Mouse (Mus musculus): ENCODE measurements around the gene Arcn1. TPM values are rescaled to one million over a fixed set of nuclear protein-coding genes. Genes with fewer than 3 reads are reported as not detected.

The Arcn1 gene
- polyA plus RNA-seq, 1 experiment from 2014 or later: 92.3 TPM

DNA sequence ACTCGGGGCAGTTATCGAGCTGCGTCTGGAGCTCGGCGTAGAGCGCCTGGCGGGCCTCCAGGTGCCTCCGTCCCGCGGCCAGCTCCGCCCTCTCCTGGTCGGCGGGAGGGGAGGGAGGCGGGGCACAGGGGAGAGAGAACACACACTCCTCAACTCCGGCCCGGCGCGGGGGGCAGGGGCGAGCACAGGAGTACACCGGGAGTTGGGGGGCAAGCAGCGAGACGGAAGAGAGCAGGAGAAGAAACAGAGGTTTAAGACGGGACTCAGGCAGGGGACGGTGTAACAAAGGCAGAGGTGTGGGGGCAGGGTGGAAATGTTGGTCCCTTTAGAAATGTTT, 59.2 kb downstream of the Arcn1 start:
- H3K9me3 ChIP-seq (ENCODE audit: low read length): no peaks in the 10 kb centered on the region
- TF ChIP-seq CTCF (IDR thresholded peaks at IDR 0.05) (peak; percentile 47), EP300 (IDR thresholded peaks at IDR 0.05) (no peak)
- DNase-seq (ENCODE audit: low spot score) (peak; percentile 81), ATAC-seq (peak; percentile 80)
- H3K9ac ChIP-seq (replicated peaks; ENCODE audit: low read depth): peak overlapping the region; percentile 29
- H3K36me3 ChIP-seq (ENCODE audit: insufficient read depth, low read length): no peaks in the 10 kb centered on the region; the same call in 1 of the 2 replicates
- H3K4me3 ChIP-seq (ENCODE audit: low read depth, low read length): peak overlapping the region; percentile 41
- peak overlapping the region; percentile 68 for H3K4me2 ChIP-seq (replicated peaks; ENCODE audit: low read depth, low read length)
- no peak overlapping the region for H3K27ac ChIP-seq (ENCODE audit: low read length)
- 13% methylated on average over 24 of the region's 24 CpGs for WGBS
- no peaks in the 10 kb centered on the region for H3K27me3 ChIP-seq (replicated peaks; ENCODE audit: insufficient read depth, low read length)
- no peaks in the 10 kb centered on the region for H3K4me1 ChIP-seq (ENCODE audit: insufficient read depth, low read depth, low read length)

DNA sequence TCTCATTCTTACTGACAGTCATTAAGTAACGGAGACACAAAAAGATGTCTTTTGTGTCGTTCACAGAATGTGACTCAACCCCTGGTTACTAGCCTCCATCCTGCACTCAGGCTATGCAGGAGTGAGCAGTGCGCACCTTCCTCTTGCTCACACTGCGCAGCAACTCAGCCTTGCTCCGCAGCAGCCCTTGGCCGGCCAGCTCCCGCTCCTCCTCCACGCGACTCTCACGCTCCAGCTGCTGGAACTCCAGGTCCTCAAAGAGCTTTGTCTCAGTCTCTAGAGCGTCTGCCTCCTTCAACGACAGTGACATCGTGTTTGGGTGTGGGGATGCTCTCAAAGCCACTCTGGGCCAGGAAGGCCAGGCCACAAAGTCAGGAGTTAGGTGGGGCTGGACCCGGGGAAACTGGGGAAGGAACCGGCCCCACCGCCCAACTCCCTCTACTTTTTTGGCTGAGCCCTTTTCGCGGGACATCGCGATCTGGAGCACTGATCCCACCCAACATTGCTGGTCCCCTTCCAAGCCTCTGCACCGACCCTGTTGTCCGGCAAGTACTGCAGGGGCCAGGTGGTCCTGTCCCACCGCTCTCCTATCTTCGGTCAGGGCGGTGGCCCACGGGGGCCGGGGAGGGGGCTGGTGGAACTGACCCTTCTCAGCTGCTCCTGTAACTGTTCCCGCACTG, 59.8 kb downstream of the Arcn1 start:
- ATAC-seq: no peak; the same call in 1 of the 2 replicates
- peak overlapping the region; percentile 29 for H3K9ac ChIP-seq (replicated peaks; ENCODE audit: low read depth)
- peak overlapping the region; percentile 41 for H3K4me3 ChIP-seq (ENCODE audit: low read depth, low read length)
- H3K27ac ChIP-seq (ENCODE audit: low read length): no peak overlapping the region
- H3K4me2 ChIP-seq (replicated peaks; ENCODE audit: low read depth, low read length): peak overlapping the region; percentile 68
- no peak for DNase-seq (ENCODE audit: low spot score)
- H3K4me1 ChIP-seq (ENCODE audit: insufficient read depth, low read depth, low read length): no peaks in the 10 kb centered on the region
- H3K27me3 ChIP-seq (replicated peaks; ENCODE audit: insufficient read depth, low read length): no peaks in the 10 kb centered on the region
- H3K36me3 ChIP-seq (ENCODE audit: insufficient read depth, low read length): no peaks in the 10 kb centered on the region; the same call in 1 of the 2 replicates
- H3K9me3 ChIP-seq (ENCODE audit: low read length): no peaks in the 10 kb centered on the region
- TF ChIP-seq EP300 (IDR thresholded peaks at IDR 0.05) (no peak), CTCF (IDR thresholded peaks at IDR 0.05) (no peak)
- 28% methylated on average over 28 of the region's 28 CpGs for whole genome bisulfite sequencing

GRCm38 (mm10) chr9:44699730-44700129, 67.9 kb downstream of the Arcn1 start:
- DNase-seq (ENCODE audit: low spot score): no peak

DNA sequence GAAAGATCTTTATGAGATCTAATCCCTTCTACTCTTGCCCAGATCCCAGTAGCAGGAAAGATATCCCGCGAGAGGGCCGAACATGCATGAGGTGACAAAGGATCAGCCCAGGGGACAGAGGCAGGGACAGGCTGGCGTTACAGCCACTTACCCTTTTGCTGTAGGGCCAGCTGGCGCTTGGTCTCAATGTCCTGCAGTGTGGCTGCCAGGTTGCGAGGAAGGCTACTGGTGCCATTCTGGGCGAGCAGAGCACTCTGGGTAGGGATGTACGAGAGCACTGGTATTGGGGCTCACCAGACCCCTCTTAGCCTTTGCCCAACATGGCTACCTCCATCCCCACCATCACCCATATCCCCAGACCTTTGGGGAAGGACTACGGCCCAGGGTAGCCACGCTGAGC, 68.4 kb downstream of the Arcn1 start:
- H3K4me1 ChIP-seq (ENCODE audit: insufficient read depth, low read depth, low read length): no peaks in the 10 kb centered on the region
- no peak overlapping the region for H3K4me3 ChIP-seq (ENCODE audit: low read depth, low read length)
- no peaks in the 10 kb centered on the region for H3K9me3 ChIP-seq (ENCODE audit: low read length)
- no peak overlapping the region for H3K27ac ChIP-seq (ENCODE audit: low read length)
- WGBS: 84% methylated on average over 10 of the region's 10 CpGs
- TF ChIP-seq CTCF (IDR thresholded peaks at IDR 0.05) (no peak), EP300 (IDR thresholded peaks at IDR 0.05) (no peak)
- peaks cover 24% of the 10 kb centered on the region; the same call in 1 of the 2 replicates for H3K36me3 ChIP-seq (ENCODE audit: insufficient read depth, low read length)
- no peak for DNase-seq (ENCODE audit: low spot score)
- no peak overlapping the region for H3K4me2 ChIP-seq (replicated peaks; ENCODE audit: low read depth, low read length)
- H3K27me3 ChIP-seq (replicated peaks; ENCODE audit: insufficient read depth, low read length): no peaks in the 10 kb centered on the region
- ATAC-seq: no peak
- no peak overlapping the region for H3K9ac ChIP-seq (replicated peaks; ENCODE audit: low read depth)

More at GRCm38 (mm10) chr9:44699730-44700129, 67.9 kb downstream of the Arcn1 start:
- Histone ChIP-seq H3K27ac (ENCODE audit: low read length) (no peak overlapping the region), H3K4me3 (ENCODE audit: low read depth, low read length) (no peak overlapping the region), H3K4me1 (ENCODE audit: insufficient read depth, low read depth, low read length) (no peaks in the 10 kb centered on the region), H3K4me2 (replicated peaks; ENCODE audit: low read depth, low read length) (no peak overlapping the region), H3K36me3 (ENCODE audit: insufficient read depth, low read length) (0 out of 2 replicates have a peak, but pooled peaks cover 20% of the 10 kb centered on the region), H3K27me3 (replicated peaks; ENCODE audit: insufficient read depth, low read length) (no peaks in the 10 kb centered on the region), H3K9me3 (ENCODE audit: low read length) (no peaks in the 10 kb centered on the region), H3K9ac (replicated peaks; ENCODE audit: low read depth) (no peak overlapping the region)
- ATAC-seq: no peak
- WGBS: 72% methylated on average over 5 of the region's 5 CpGs
- TF ChIP-seq CTCF (IDR thresholded peaks at IDR 0.05): no peak
- TF ChIP-seq EP300 (IDR thresholded peaks at IDR 0.05): no peak

DNA sequence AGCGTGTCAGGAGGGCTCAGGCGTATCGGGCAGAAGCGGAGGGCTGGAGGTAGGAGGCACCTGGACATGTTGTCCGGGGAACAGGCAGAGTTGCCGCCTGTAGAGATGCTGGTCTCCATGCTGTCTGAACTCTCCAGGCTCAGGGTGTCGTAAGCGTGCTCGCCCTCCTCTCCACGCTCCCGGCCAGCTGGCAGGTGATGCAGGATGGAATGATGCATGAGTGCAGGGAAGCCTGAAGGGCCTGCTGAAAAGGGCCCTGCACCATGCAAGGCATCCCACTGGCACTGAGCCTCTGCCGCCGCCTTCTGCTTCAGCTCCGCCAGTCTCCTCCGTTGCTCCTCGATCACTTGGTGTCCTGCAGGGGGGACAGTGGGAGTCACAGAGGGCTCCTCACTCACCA, 69.8 kb downstream of the Arcn1 start:
- Histone ChIP-seq H3K27ac (ENCODE audit: low read length) (no peak overlapping the region), H3K27me3 (replicated peaks; ENCODE audit: insufficient read depth, low read length) (no peaks in the 10 kb centered on the region), H3K36me3 (ENCODE audit: insufficient read depth, low read length) (peaks cover 28% of the 10 kb centered on the region; the same call in 1 of the 2 replicates), H3K4me1 (ENCODE audit: insufficient read depth, low read depth, low read length) (no peaks in the 10 kb centered on the region), H3K9ac (replicated peaks; ENCODE audit: low read depth) (no peak overlapping the region), H3K4me3 (ENCODE audit: low read depth, low read length) (no peak overlapping the region), H3K4me2 (replicated peaks; ENCODE audit: low read depth, low read length) (no peak overlapping the region), H3K9me3 (ENCODE audit: low read length) (no peaks in the 10 kb centered on the region)
- 92% methylated on average over 16 of the region's 16 CpGs for WGBS
- DNase-seq (ENCODE audit: low spot score) (no peak), ATAC-seq (no peak)
- no peak for TF ChIP-seq CTCF (IDR thresholded peaks at IDR 0.05)
- TF ChIP-seq EP300 (IDR thresholded peaks at IDR 0.05): no peak

DNA sequence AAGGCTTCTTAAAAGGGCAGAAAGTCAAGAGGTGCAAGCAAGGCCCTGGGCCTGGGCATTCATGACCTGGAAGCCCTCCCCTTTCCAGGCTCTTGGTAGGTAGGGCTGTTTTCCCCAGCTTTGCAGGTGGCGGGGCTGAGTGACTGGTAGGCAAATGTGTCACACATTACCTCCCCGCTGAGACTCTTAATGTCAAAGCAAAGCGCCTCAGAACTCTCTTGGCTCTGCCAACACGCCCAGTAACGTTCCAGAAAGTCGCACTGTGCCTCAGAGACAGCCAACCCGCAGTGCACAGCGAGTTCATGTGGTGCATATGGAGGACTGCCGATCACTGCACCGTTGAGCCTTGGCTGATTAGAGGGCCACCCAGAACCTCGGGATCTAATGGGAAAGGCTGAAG, 74.6 kb downstream of the Arcn1 start:
- Histone ChIP-seq H3K4me2 (replicated peaks; ENCODE audit: low read depth, low read length) (no peak overlapping the region), H3K4me3 (ENCODE audit: low read depth, low read length) (no peak overlapping the region), H3K9ac (replicated peaks; ENCODE audit: low read depth) (no peak overlapping the region), H3K4me1 (ENCODE audit: insufficient read depth, low read depth, low read length) (peaks cover 11% of the 10 kb centered on the region; the same call in 1 of the 2 replicates), H3K27ac (ENCODE audit: low read length) (no peak overlapping the region), H3K36me3 (ENCODE audit: insufficient read depth, low read length) (peaks cover 28% of the 10 kb centered on the region; the same call in 1 of the 2 replicates), H3K9me3 (ENCODE audit: low read length) (no peaks in the 10 kb centered on the region), H3K27me3 (replicated peaks; ENCODE audit: insufficient read depth, low read length) (no peaks in the 10 kb centered on the region)
- ATAC-seq: no peak
- DNase-seq (ENCODE audit: low spot score): no peak
- 81% methylated on average over 11 of the region's 11 CpGs for WGBS
- TF ChIP-seq CTCF (IDR thresholded peaks at IDR 0.05): no peak
- no peak for TF ChIP-seq EP300 (IDR thresholded peaks at IDR 0.05)
